Mouse (Mus musculus) liver (tissue): ENCODE measurements around the gene Tnik.

ENCODE experiments used
- DNase-seq: peaks from one replicate; pipeline ENCODE4 v3.0.0-alpha.2; 2020; ENCODE audit warnings: mixed read lengths

Tnik gene

DNA sequence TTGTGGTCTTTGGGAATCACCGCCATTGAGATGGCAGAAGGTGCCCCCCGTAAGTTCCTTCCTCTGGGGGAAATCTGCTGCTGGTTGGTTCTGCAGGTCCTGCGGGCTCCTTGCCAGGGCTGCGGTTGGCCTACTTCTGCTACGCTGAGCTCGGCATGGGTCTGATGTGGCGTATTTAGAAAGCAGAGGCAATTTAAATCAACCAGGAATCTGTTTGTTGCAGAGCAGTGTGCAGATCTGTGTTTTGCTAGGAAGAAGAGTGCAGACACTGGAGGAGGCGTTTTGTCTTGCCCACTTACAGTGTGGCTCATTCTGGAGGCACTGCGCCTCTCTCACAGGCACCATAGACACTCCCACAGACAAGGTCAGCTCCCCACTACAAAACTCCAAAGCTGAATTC lies 291.9 kb downstream of the Tnik start:
- DNase-seq = no peak

- no peak for DNase-seq
Observed at GRCm38 (mm10) chr3:28555795-28556570, 293.0 kb downstream of the Tnik start.

DNA sequence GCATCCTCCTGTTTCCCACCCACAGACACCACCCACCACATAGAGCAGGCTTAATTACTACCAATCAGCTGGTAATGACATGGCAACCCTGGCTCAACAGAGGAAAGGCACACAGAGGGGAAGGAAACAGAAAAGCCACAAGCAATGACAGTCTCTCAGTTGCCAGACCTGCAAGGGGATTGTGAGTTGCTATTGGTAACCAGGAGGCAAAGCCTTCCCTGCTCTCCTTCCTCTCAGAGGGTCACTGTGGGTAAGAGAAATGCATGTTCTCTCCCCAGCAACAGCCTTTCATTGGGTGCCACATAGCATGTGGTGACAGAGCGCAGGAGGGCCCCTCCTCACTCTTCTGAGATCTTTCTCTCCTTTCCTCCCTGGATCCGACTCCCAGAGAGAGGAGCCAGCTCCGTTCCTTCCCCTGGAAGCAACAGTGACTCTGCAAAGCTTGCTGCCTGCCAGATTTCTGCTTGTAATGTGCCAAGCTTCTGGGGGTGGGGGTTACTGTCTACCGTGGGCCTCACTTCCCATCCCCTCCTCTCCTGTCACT lies 295.4 kb downstream of the Tnik start:
- no peak for DNase-seq

DNA sequence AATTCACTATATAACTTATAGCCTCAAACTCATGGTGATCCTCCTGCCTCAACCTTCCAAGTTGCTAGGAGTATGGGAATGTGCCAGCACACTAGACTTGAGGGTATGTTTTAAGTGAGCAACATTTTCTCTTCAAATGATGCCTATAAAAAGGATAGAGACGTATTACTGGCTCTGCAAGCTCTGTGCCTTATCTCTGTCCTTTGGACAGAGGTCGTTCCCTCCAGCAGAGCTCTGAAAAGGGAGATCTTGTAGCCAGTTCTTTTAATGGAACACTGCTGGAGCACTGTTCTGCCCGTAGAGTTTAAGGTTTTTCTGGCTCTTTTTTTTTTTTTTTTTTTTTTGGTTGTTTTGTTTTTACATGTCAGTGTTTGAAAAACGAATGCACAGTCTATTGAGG lies 298.4 kb downstream of the Tnik start:
- no peak for DNase-seq

GRCm38 (mm10) chr3:28562612-28563332 lies 299.8 kb downstream of the Tnik start:
- peak; percentile 20 for DNase-seq

- DNase-seq = no peak
Observed at GRCm38 (mm10) chr3:28564370-28565357, 301.6 kb downstream of the Tnik start.

- DNase-seq = peak; percentile 18
Observed at GRCm38 (mm10) chr3:28577301-28577700, 314.3 kb downstream of the Tnik start.

DNA sequence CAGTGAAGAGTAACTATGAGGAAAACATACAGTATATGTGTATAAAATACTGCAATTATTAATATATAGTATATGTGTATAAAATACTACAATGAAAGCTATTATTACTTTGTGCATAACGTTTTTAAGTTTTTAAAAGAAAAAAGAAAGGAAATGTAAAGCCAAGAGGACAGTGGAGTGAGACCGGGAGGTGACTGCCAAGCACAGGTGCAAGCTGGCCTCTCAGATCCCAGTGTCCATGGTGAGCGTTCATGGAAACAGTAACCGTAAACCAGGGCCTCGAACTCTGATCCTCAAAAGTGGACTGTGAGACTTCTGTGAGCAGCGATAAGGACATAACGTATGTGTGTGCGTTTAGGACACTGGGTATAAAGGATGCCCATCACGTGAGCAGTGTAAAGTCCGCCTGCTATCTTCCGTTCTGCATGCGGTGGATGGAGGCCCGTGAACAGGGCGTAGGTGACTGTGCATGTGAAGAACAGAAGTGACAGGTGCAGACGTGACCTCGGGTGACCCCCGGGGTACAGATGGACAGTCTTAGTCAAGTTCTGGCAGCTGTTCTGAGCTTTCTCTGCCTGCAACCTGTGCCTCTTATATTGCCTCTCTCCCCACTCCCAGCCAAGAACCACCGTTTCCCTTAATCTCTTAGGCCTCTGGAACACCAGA lies 316.1 kb downstream of the Tnik start:
- no peak for DNase-seq

DNA sequence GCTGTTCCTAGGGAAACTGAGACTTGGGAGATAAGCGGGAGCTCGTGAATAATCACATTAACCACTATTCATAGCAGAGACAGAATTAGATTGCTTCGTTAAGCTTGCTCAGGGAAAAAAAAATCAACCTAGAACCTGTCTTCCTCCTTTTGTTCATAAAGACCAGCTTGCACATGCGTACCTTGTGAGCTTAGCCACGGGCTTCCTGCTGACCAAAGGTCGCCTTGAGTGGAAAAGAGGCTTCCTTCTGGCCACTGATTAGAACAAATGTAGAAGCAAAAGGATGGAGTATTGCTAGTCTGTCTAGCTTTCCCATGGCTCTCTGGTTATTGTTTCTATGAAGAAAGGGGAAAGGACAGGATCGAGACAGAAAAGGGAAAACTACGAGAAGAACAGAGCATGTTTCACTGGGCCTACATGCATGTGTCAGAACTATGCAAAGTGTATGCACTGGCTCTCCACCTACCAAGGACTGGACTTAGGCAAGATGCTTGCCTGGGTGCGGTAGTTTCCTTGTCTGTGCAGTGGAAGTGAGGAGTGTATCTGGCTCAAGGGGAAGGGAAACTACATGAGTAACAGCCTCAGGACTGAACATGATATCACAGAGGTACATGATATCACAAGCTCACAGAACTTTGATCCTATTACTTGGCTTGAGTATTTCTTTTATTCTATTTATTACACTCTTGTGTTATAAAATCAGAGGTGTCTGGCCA lies 322.9 kb downstream of the Tnik start:
- no peak for DNase-seq

DNA sequence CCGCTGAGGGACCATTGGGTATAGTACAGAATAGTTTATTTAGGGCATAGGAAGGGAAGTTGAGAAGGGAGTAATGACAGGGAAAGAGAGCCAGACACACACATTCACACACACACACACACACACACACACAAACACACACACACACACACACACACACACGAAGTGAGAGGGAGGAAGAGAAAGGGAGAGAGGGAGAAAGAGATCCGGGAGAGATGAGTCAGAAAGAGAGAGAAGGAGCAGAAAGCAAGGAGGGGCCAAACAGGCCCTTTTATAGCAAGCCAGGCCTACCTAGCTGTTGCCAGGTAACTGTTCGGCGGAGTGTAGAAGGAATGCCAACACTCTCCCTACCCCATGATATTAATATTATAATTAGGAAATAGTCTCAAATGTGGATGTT lies 324.8 kb downstream of the Tnik start:
- no peak for DNase-seq

DNA sequence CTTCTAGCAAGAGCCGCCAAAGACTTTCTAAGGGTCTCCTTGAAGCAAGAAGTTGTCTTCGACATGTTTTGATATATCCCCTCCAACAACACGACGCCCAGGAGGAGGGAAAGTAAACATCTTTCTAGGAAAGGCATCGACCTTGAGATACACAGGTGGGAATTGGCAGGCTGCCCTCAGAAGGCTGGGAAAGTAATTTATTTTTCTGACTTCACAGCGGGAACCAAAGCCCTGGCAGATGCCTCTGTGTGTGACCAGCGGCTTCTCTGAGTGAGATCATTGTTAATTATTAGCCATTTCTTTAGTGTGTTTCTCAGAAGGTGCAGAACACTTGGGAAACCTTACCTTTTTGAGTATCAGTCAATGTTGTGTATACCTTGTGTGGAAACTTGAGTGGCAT lies 328.3 kb downstream of the Tnik start:
- DNase-seq = no peak

DNA sequence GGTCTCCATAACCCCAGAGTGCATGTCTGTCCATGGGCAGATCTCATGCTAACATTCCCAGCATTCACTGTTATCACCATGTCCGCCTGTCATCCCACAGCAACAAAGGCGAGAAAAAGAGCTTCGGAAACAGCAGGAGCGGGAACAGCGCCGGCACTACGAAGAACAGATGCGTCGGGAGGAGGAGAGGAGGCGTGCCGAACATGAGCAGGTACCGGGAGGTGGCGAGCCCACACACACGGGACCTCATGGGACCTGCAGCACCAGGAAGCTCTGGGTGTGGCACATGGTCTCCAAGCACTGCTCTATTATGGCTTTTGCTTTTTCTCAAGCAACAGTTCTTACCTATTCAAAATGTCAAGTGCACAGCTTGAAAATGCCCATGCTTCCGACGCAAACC lies 330.9 kb downstream of the Tnik start:
- DNase-seq = no peak

DNA sequence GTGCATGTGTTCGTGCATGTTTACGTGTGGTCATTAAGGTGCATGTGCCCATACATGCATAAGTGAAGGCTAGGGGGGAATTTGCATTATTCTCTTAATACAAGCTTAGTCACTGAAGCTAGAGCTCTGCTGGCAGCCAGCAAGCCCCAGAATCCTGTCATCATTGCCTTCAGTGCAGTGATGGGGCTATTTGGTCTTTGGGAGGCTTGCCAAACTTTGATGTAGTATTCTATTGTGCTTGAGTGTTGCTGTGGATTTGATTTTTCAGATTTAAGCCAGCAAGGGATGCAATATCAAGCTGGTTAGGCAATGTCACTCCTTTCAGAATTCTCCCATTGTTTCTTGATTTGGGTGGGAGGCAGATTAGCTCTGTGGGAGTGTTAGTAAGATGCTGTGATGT lies 336.5 kb downstream of the Tnik start:
- DNase-seq = no peak

- no peak for DNase-seq
Observed at GRCm38 (mm10) chr3:28606741-28607140, 343.7 kb downstream of the Tnik start.

GRCm38 (mm10) chr3:28612330-28612729 lies 349.3 kb downstream of the Tnik start:
- no peak for DNase-seq

DNA sequence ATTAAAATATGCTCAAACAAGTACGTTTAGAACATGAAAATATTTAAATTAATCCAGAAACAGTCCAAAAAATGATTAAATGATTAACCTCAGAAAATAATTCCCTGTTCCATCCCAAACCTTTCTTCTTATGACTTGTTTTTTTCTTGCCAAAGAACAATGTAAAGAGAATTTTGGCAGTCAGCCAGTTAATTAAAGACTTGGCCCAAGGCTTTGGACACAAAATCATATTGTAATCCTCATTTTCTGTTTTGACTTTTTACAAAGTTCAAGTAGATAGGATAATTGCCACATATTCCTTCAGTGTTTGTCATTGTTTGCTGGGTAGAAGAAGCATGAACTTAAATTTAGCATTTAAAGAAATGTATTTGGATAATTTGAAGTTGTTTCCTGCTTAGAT lies 353.4 kb downstream of the Tnik start:
- no peak for DNase-seq

DNA sequence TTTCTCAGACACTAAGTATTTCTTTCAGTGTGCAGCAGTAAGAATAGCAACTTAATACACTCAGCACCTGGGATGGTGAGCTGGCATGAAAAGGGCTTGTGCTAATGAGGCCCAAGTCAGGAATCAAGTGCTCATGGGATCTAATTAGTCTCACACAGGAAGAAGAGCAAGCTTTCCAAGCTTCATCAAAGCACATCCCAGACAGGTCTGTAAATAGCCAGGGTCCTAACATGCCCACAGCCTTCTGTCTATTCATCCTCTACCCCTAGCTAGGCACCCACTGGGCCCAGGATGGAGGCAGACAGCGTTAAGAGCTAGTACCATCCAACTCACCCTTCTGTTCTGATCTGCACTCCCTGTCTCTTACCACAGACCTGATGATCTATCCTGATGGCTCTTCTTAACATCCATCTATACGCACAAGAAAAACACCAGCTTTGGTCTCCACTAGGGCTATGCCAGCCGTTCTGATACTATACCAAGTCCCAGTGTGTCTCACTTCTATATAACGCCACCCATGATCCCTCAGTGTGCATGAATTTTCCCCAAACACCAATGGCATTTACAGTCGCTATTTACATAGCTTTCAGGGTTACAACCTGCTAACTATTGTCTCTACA lies 354.1 kb downstream of the Tnik start:
- DNase-seq = no peak

GRCm38 (mm10) chr3:28621792-28622191 lies 358.8 kb downstream of the Tnik start:
- DNase-seq = no peak

DNA sequence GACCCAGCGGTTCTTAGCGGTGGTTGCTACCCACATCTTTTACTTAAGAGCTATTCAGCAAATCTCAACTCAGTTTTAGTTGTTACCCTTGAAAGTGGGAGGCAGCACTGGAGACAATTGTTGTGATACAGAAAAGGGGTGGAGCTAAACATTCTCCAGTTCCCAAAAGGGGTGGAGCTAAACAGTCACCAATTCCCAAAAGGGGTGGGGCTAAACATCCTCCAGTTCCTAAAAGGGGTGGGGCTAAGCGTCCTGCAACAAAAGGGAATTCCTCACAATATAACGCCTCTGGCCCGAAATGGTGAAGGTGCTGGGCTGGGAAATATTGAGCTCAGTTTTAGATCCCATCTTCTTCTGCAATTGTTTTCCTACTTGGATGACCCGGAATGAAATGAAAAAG lies 363.8 kb downstream of the Tnik start:
- no peak for DNase-seq

GRCm38 (mm10) chr3:28636778-28637177 lies 373.8 kb downstream of the Tnik start:
- no peak for DNase-seq

DNA sequence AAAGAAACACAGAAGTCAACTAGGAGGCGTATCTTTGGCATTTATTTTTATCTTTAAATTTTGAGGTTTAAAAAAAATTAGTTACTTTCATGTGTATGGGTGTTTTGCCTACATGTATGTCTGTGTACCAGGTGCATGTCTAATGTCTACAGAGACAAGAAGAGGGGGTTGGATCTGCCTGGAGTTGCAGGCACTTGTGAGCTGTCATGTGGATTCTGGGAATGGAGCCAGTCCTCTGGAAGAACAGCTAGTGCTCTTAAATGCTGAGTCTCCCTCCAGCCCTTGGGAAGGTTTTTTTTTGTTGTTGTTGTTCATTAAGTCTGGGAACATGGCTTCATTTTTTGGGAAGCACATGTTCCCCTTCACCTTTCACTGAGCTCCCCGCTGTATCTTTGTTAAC lies 375.9 kb downstream of the Tnik start:
- DNase-seq = no peak
